Mouse (Mus musculus) cerebellum, adult 2 months (tissue): ENCODE results near the gene Plpp2. TPM values are rescaled to one million over a fixed set of nuclear protein-coding genes. Genes with fewer than 3 reads are reported as not detected.

Experiments used
- DNase-seq, 2 experiments: peaks; one replicate each; pipeline ENCODE4 v3.0.0; 2021
- H3K27ac ChIP-seq: fragments of 200-500 bp; 2 replicates; pipeline ENCODE4 v1.5.1; 2012; ENCODE audit warnings: low read length, control low read depth, inconsistent platforms; ENCODE audit not compliant: insufficient read depth
- H3K27me3 ChIP-seq: fragments of 200-500 bp; 2 replicates; pipeline ENCODE4 v1.6.1; 2012; ENCODE audit warnings: inconsistent platforms, mild to moderate bottlenecking, low read length, moderate library complexity; ENCODE audit not compliant: control insufficient read depth, insufficient read depth
- H3K4me1 ChIP-seq: fragments of 200-500 bp; 2 replicates; pipeline ENCODE4 v1.6.1; 2011; ENCODE audit warnings: low read length; ENCODE audit not compliant: control insufficient read depth, insufficient read depth
- H3K4me3 ChIP-seq: fragments of 200-500 bp; replicated peaks from 2 replicates; pipeline ENCODE3; 2011; ENCODE audit warnings: mild to moderate bottlenecking, low read depth, low read length, control low read depth; ENCODE audit not compliant: insufficient read depth
- CTCF ChIP-seq: fragments of 200-500 bp; IDR thresholded peaks from 2 replicates; pipeline ENCODE4 v1.5.1; 2011; ENCODE audit warnings: low read depth, mild to moderate bottlenecking, control low read depth, low read length, moderate library complexity, borderline replicate concordance; ENCODE audit not compliant: insufficient read depth
- POLR2A ChIP-seq: fragments of 200-500 bp; IDR thresholded peaks from 2 replicates; pipeline ENCODE4 v1.6.1; 2011; ENCODE audit warnings: low read length, control low read depth, borderline replicate concordance; ENCODE audit not compliant: insufficient read depth
- WGBS: fragments of 180-500 bp; shearing (Covaris S2); methylation state at CpG from one replicate; pipeline ENCODE4 v1.1.7; 2018; 5-methylcytosine and 5-hydroxymethylcytosine counted together
- polyA plus RNA-seq: library from polyadenylated mRNA; depleted of rRNA; stranded (reverse); fragments of >200 nt; gene quantifications from 2 replicates; pipeline ENCODE4 v1.2.3, GENCODE M21; 2012

Gene Plpp2
- polyA plus RNA-seq, 1 experiment: 10.4 TPM

DNA sequence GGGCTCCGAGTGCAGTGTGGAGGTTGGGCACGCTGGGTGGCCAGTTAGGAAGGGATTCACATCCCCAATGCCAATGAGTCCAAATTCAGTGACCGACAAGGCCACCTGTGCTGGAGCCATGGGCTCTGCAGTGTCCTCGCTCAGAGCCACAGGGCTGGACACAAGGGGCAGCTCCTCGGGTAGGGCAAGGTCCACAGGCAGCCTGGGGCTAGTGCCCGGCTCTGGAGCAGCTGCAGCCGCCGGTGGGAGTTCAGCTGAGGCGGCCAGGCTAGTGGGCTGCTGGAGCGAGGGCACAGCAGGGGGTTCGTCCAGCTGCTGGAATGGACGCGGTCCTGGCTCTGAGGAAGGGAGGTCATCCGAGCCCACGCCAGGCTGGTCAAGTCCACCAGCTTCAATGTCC is 7.9 kb upstream of the Plpp2 start:
- peaks cover 8% of the 10 kb centered on the region for H3K4me1 ChIP-seq
- H3K27me3 ChIP-seq: no peaks in the 10 kb centered on the region
- TF ChIP-seq CTCF: no peak
- TF ChIP-seq POLR2A: no peak
- H3K4me3 ChIP-seq: no peak overlapping the region
- no peak overlapping the region for H3K27ac ChIP-seq
- WGBS: 41% methylated on average over 15 of the region's 15 CpGs
- DNase-seq: no peak

GRCm38 (mm10) chr10:79540746-79541145 is 7.2 kb upstream of the Plpp2 start:
- Histone ChIP-seq H3K4me1 (peaks cover 8% of the 10 kb centered on the region), H3K27ac (no peak overlapping the region), H3K4me3 (no peak overlapping the region), H3K27me3 (no peaks in the 10 kb centered on the region)
- DNase-seq: peak in 1 of 2 experiments; percentile 44
- TF ChIP-seq CTCF (no peak), POLR2A (no peak)
- WGBS: 24% methylated on average over 11 of the region's 11 CpGs

DNA sequence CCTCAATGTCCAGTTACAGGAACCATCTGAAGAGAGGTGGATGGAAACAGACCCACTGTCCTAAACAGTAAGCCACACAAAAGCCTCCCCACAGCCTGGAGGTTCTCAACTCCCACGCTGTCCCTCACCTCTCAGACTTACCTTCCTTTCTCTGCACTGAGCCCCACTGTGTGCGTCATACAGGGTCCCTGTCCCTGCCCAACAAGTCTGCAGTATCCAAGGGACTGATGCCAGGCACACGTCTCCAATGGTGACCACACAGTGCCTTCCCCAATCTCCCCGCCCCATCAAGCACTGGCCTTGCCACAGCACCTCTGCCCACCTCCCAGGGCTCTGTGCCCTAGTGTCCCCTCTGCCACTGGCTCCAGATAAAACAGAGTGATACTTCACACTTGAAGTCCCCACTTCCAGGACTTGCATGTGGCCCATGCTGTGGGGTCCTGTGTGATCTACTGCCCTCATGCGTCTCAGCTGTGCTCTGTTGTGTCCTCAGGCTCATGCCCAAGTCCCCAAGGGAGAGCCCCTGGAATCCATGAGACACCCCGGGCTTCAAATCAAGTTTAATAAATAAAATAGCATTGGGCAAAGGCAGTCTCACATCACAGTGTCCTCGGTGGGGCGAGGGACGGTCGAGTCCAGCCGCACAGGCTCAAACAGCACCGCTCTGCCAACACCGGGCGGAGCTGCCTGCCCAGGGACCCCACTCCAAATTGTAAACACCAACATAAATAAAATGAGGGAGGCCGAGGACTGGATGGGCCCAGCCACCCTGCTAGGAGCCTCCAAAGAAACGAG is 6.3 kb upstream of the Plpp2 start:
- H3K27ac ChIP-seq: no peak overlapping the region
- 73% methylated on average over 16 of the region's 16 CpGs for WGBS
- H3K4me3 ChIP-seq: no peak overlapping the region
- H3K4me1 ChIP-seq: peaks cover 8% of the 10 kb centered on the region
- TF ChIP-seq CTCF (no peak), POLR2A (no peak)
- DNase-seq: no peak
- no peaks in the 10 kb centered on the region for H3K27me3 ChIP-seq

- 57% methylated on average over 4 of the region's 4 CpGs for WGBS
- DNase-seq: no peak
- no peak overlapping the region for H3K4me3 ChIP-seq
- no peak overlapping the region for H3K27ac ChIP-seq
- no peak for TF ChIP-seq POLR2A
- TF ChIP-seq CTCF: no peak
- no peaks in the 10 kb centered on the region for H3K27me3 ChIP-seq
- peaks cover 8% of the 10 kb centered on the region for H3K4me1 ChIP-seq
Measured at GRCm38 (mm10) chr10:79538873-79539272, 5.3 kb upstream of the Plpp2 start.

- Histone ChIP-seq H3K4me1 (peaks cover 8% of the 10 kb centered on the region), H3K27me3 (no peaks in the 10 kb centered on the region), H3K27ac (no peak overlapping the region), H3K4me3 (no peak overlapping the region)
- TF ChIP-seq POLR2A: no peak
- no peak for TF ChIP-seq CTCF
- DNase-seq: no peak
- 52% methylated on average over 3 of the region's 3 CpGs for WGBS
Measured at GRCm38 (mm10) chr10:79538323-79538722, 4.7 kb upstream of the Plpp2 start.

DNA sequence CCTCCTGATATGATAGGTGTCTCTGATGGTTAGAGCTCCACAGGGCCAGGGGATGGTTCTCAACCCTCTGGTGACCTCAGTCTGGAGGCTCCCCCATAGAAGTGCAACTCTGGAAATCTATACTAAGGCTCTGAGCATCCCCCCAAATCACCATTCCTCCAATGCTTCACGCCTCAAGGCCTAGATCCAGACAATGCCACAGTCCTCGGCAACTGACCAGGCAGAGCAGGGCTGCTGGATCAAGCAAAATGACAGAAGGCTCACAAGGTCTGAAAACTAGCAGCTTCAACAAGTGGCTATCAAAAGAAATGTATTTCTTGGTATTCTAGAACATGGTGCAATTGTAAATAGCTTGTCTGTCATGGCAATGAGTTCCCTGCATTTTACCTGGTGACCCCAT is 4.2 kb upstream of the Plpp2 start:
- no peak overlapping the region for H3K4me3 ChIP-seq
- 87% methylated on average over 2 of the region's 2 CpGs for WGBS
- H3K27ac ChIP-seq: no peak overlapping the region

DNA sequence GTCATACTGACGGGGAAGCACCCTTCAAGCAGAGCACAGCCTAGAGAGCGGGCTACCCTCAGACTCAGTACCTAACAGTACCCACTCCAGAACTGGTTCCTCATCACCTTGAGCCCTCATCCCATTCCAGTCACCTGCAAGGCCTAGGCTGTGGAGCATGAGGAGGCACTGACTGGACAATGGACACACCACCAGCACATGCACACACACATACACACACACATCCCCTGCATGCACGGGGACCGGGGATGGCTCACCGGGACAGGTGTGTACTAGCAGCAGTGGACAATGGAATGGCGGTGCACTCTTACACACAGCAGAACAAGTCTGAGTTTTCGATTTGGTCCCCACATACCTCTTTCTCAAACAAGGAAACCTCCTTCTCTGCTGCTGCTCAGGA is 3.7 kb upstream of the Plpp2 start:
- Histone ChIP-seq H3K27ac (no peak overlapping the region), H3K4me3 (no peak overlapping the region), H3K4me1 (peaks cover 8% of the 10 kb centered on the region), H3K27me3 (no peaks in the 10 kb centered on the region)
- WGBS: 91% methylated on average over 7 of the region's 7 CpGs
- TF ChIP-seq POLR2A: no peak
- TF ChIP-seq CTCF: no peak
- no peak for DNase-seq

More for the DNA sequence above, 4.2 kb upstream of the Plpp2 start:
- DNase-seq: no peak
- no peaks in the 10 kb centered on the region for H3K27me3 ChIP-seq
- peaks cover 8% of the 10 kb centered on the region for H3K4me1 ChIP-seq
- TF ChIP-seq CTCF (no peak), POLR2A (no peak)

- 78% methylated on average over 12 of the region's 12 CpGs for WGBS
- DNase-seq: no peak
- Histone ChIP-seq H3K27ac (no peak overlapping the region), H3K27me3 (no peaks in the 10 kb centered on the region), H3K4me3 (no peak overlapping the region), H3K4me1 (peaks cover 8% of the 10 kb centered on the region)
- TF ChIP-seq CTCF: no peak
- no peak for TF ChIP-seq POLR2A
Measured at GRCm38 (mm10) chr10:79536461-79537080, 3.0 kb upstream of the Plpp2 start.
